Mouse (Mus musculus) forebrain, postnatal 0 days (tissue): Measurements from ENCODE around the gene Dsn1. TPM values are rescaled to one million over a fixed set of nuclear protein-coding genes. Genes with fewer than 3 reads are reported as not detected.

ENCODE experiments used
- ATAC-seq: fragments of 200-750 bp; cut with Nextera tagmentation; 2 replicates; pipeline ENCODE4 v1.8.0; 2017; ENCODE audit warnings: mild to moderate bottlenecking, moderate library complexity
- DNase-seq: peaks from one replicate; pipeline ENCODE4 v3.0.0-alpha.2; 2015
- H3K27ac ChIP-seq: fragments of 300-500 bp; sonication (generic); 2 replicates; pipeline ENCODE4 v1.5.1; 2014; ENCODE audit warnings: low read depth, mild to moderate bottlenecking, antibody characterized with exemption, low read length, moderate library complexity, mixed read lengths
- H3K27me3 ChIP-seq: fragments of 300-500 bp; sonication (generic); 2 replicates; pipeline ENCODE4 v1.6.1; 2014; ENCODE audit warnings: mild to moderate bottlenecking, low read length, mixed read lengths; ENCODE audit not compliant: insufficient read depth
- H3K36me3 ChIP-seq: fragments of 300-500 bp; sonication (generic); 2 replicates; pipeline ENCODE4 v1.6.1; 2014; ENCODE audit warnings: mild to moderate bottlenecking, moderate library complexity; ENCODE audit not compliant: insufficient read depth
- H3K4me1 ChIP-seq: fragments of 300-500 bp; sonication (generic); 2 replicates; pipeline ENCODE4 v1.6.1; 2014; ENCODE audit warnings: antibody characterized with exemption; ENCODE audit not compliant: insufficient read depth
- H3K4me2 ChIP-seq: fragments of 300-500 bp; sonication (generic); 2 replicates; pipeline ENCODE4 v1.6.1; 2014; ENCODE audit warnings: low read depth, mild to moderate bottlenecking, moderate library complexity
- H3K4me3 ChIP-seq: fragments of 300-500 bp; sonication (generic); 2 replicates; pipeline ENCODE4 v1.5.1; 2014; ENCODE audit warnings: low read depth, low read length, mixed read lengths
- H3K9ac ChIP-seq: fragments of 300-500 bp; sonication (generic); 2 replicates; pipeline ENCODE4 v1.6.1; 2014; ENCODE audit warnings: mild to moderate bottlenecking
- H3K9me3 ChIP-seq: fragments of 300-500 bp; sonication (generic); 2 replicates; pipeline ENCODE4 v1.6.1; 2016; ENCODE audit warnings: low read length
- CTCF ChIP-seq: sonication (generic); IDR thresholded peaks from 2 replicates; pipeline ENCODE4 v1.5.1; 2016; ENCODE audit warnings: antibody characterized with exemption, control low read depth, low read depth
- whole genome bisulfite sequencing: fragments of 180-500 bp; shearing (Covaris S2); extraction: QIAGEN DNeasy Blood & Tissue Kit; methylation state at CpG from one replicate; pipeline ENCODE4 v1.1.7; 2014; 5-methylcytosine and 5-hydroxymethylcytosine counted together
- polyA plus RNA-seq: library from polyadenylated mRNA; unstranded; fragments of >200 nt; fragmentation: Nextera tagmentation; extraction: Ambion mirVana; gene quantifications from 2 replicates; pipeline ENCODE4 v1.2.1, GENCODE M21; 2015
- total RNA-seq: library from RNA; depleted of rRNA; stranded (reverse); fragments of >200 nt; gene quantifications from 2 replicates; pipeline ENCODE4 v1.2.3, GENCODE M21; 2014

Dsn1 gene
- total and polyA plus RNA-seq, 2 experiments from 2014 or later: 10.0 to 12.2 TPM

- Histone ChIP-seq H3K36me3 (no peaks in the 10 kb centered on the region), H3K4me2 (peak overlapping the region; percentile 71), H3K27me3 (no peaks in the 10 kb centered on the region), H3K9me3 (no peaks in the 10 kb centered on the region), H3K9ac (peak overlapping the region; percentile 84), H3K27ac (peak overlapping the region; percentile 60; the same call in 1 of the 2 replicates), H3K4me3 (peak overlapping the region; percentile 83), H3K4me1 (peaks cover 11% of the 10 kb centered on the region)
- 3% methylated on average over 16 of the region's 16 CpGs for WGBS
- ATAC-seq (no peak), DNase-seq (peak; percentile 44)
- no peak for TF ChIP-seq CTCF
These were observed 16.1 kb downstream of the Dsn1 start for GRCm38 (mm10) chr2:156990727-156991431.

GRCm38 (mm10) chr2:156987316-156987715 lies 19.6 kb downstream of the Dsn1 start:
- no peak for TF ChIP-seq CTCF

DNA sequence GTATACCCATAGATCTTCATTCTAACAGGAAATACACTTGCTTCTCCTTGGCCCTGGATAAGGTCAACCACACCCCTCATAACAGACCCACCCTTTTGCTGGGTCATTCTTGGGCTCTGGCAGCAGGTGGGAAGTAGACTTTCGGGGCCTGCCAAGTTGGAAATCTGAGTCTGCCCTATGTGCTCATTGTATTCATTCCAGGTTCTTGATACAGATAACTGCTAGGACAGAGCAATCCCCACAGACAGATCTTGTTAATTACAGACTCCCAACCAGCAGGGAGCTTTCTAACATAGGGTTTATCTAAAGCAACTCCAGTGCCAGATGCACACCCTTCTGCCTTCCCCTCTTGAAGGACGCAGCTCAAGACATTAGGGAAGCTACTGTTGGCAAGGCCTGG lies 24.1 kb downstream of the Dsn1 start:
- H3K36me3 ChIP-seq: no peaks in the 10 kb centered on the region
- peak; percentile 18 for DNase-seq
- no peak overlapping the region for H3K9ac ChIP-seq
- H3K27me3 ChIP-seq: no peaks in the 10 kb centered on the region
- H3K4me1 ChIP-seq: no peaks in the 10 kb centered on the region
- H3K9me3 ChIP-seq: no peaks in the 10 kb centered on the region
- no peak overlapping the region for H3K27ac ChIP-seq
- ATAC-seq: no peak
- 71% methylated on average over 2 of the region's 2 CpGs for WGBS
- no peak overlapping the region for H3K4me3 ChIP-seq
- TF ChIP-seq CTCF: no peak
- no peak overlapping the region for H3K4me2 ChIP-seq

More at GRCm38 (mm10) chr2:156987316-156987715, 19.6 kb downstream of the Dsn1 start:
- H3K4me2 ChIP-seq: no peak overlapping the region
- no peaks in the 10 kb centered on the region for H3K27me3 ChIP-seq
- no peaks in the 10 kb centered on the region for H3K36me3 ChIP-seq
- DNase-seq: no peak
- 83% methylated on average over 3 of the region's 3 CpGs for WGBS
- H3K27ac ChIP-seq: no peak overlapping the region
- no peak for ATAC-seq
- H3K4me3 ChIP-seq: no peak overlapping the region
- no peaks in the 10 kb centered on the region for H3K9me3 ChIP-seq
- no peak overlapping the region for H3K9ac ChIP-seq
- peaks cover 11% of the 10 kb centered on the region for H3K4me1 ChIP-seq

DNA sequence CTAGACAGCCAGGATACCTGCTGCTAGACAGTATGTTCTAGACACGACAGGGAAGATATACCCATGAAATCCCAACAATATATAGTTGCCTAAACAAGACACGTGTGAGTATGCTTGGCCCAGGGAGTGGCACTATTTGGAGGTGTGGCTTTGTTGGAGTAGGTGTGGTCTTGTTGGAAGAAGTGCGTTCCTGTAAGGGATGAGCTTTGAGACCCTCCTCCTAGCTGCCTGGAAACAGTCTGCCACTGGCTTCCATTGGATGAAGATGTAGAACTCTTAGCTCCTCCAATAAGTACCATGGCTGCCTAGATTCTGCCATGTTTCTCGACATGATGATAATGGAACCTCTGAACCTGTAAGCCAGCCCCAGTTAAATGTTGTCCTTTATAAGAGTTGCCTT lies 25.7 kb downstream of the Dsn1 start:
- WGBS: 87% methylated on average over 4 of the region's 4 CpGs
- Histone ChIP-seq H3K27ac (no peak overlapping the region), H3K4me2 (no peak overlapping the region), H3K9me3 (no peaks in the 10 kb centered on the region), H3K36me3 (no peaks in the 10 kb centered on the region), H3K27me3 (no peaks in the 10 kb centered on the region), H3K4me1 (no peaks in the 10 kb centered on the region), H3K9ac (no peak overlapping the region), H3K4me3 (no peak overlapping the region)
- ATAC-seq: no peak
- no peak for TF ChIP-seq CTCF
- DNase-seq: no peak

- H3K9me3 ChIP-seq: no peaks in the 10 kb centered on the region
- no peaks in the 10 kb centered on the region for H3K27me3 ChIP-seq
- H3K4me3 ChIP-seq: no peak overlapping the region
- H3K4me1 ChIP-seq: no peaks in the 10 kb centered on the region
- H3K4me2 ChIP-seq: no peak overlapping the region
- no peak for TF ChIP-seq CTCF
- no peaks in the 10 kb centered on the region for H3K36me3 ChIP-seq
- ATAC-seq (no peak), DNase-seq (no peak)
- no peak overlapping the region for H3K27ac ChIP-seq
- 82% methylated on average over 2 of the region's 2 CpGs for WGBS
- H3K9ac ChIP-seq: no peak overlapping the region
These were observed 26.9 kb downstream of the Dsn1 start for GRCm38 (mm10) chr2:156980059-156980458.

- DNase-seq (no peak), ATAC-seq (no peak)
- TF ChIP-seq CTCF: no peak
- H3K27me3 ChIP-seq: no peaks in the 10 kb centered on the region
- no peak overlapping the region for H3K4me2 ChIP-seq
- H3K9me3 ChIP-seq: no peaks in the 10 kb centered on the region
- H3K36me3 ChIP-seq: peaks cover 3% of the 10 kb centered on the region; the same call in 1 of the 2 replicates
- no peaks in the 10 kb centered on the region for H3K4me1 ChIP-seq
- H3K27ac ChIP-seq: no peak overlapping the region
- no peak overlapping the region for H3K9ac ChIP-seq
- H3K4me3 ChIP-seq: no peak overlapping the region
These were observed 30.2 kb downstream of the Dsn1 start for GRCm38 (mm10) chr2:156976711-156977110.

- Histone ChIP-seq H3K36me3 (peaks cover 3% of the 10 kb centered on the region; the same call in 1 of the 2 replicates), H3K4me1 (no peaks in the 10 kb centered on the region), H3K9me3 (no peaks in the 10 kb centered on the region), H3K4me2 (no peak overlapping the region), H3K4me3 (no peak overlapping the region), H3K27ac (no peak overlapping the region), H3K27me3 (no peaks in the 10 kb centered on the region), H3K9ac (no peak overlapping the region)
- no peak for ATAC-seq
- WGBS: 74% methylated on average over 2 of the region's 2 CpGs
- no peak for TF ChIP-seq CTCF
- no peak for DNase-seq
These were observed 32.0 kb downstream of the Dsn1 start for GRCm38 (mm10) chr2:156974967-156975366.
